Mouse (Mus musculus): ENCODE measurements around the gene Tdrkh. TPM values are rescaled to one million over a fixed set of nuclear protein-coding genes. Genes with fewer than 3 reads are reported as not detected.
A peak's percentile ranks its signal among the peaks of the same experiment; 100 is the strongest.

Tdrkh gene
- polyA plus RNA-seq, 1 experiment from 2014 or later = 8.5 TPM

DNA sequence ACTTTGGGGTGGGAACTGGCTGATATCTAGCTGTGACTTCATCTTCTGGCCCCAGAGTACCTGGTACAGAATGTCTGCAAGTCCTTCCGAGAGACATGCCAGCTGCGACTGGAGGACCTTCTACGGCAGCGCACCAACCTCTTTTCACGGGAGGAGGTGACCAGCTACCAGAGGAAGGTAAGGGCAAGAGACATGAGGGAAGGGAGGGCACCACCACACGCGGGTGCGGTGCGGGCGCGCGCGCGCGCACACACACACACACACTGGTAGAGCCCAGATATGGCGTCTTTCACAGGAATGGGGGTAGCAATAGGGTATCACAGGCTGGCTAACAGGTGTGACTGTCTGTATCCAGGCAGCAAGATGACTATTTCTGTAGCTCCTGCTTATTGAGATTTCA is 23.7 kb upstream of the Tdrkh start:
- no peaks in the 10 kb centered on the region for H3K4me1 ChIP-seq (replicated peaks)
- no peak overlapping the region for H3K27ac ChIP-seq (ENCODE audit: poor library complexity, severe bottlenecking)

DNA sequence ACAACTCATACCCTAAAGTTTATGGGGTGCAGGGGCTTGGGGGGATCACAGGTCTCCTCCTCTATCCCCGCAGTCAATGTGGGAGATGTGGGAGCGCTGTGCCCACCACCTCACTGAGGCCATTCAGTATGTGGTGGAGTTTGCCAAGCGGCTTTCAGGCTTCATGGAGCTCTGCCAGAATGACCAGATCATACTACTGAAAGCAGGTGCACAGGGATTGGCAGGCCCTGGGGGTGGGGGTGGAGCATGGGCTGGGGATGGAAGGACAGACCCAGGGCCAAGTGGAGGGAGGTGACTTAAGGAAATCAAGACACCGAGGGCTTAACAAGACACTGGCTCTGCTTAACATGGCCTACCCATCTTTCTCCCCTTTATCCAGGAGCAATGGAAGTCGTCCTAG is 22.1 kb upstream of the Tdrkh start:
- WGBS = 80% methylated on average over 5 of the region's 5 CpGs
- H3K4me1 ChIP-seq (replicated peaks) = no peaks in the 10 kb centered on the region
- H3K9me3 ChIP-seq (replicated peaks) = no peaks in the 10 kb centered on the region
- H3K4me2 ChIP-seq = no peak overlapping the region
- no peak overlapping the region for H3K4me3 ChIP-seq
- ATAC-seq (ENCODE audit: insufficient number of reproducible peaks, low FRiP score) = no peak
- H3K27me3 ChIP-seq (replicated peaks) = peaks cover 15% of the 10 kb centered on the region
- no peak overlapping the region for H3K27ac ChIP-seq (ENCODE audit: poor library complexity, severe bottlenecking)
- H3K9ac ChIP-seq = no peak overlapping the region
- no peaks in the 10 kb centered on the region for H3K36me3 ChIP-seq

More for the DNA sequence above, 23.7 kb upstream of the Tdrkh start:
- 93% methylated on average over 16 of the region's 16 CpGs for WGBS
- no peak for ATAC-seq (ENCODE audit: insufficient number of reproducible peaks, low FRiP score)
- H3K27me3 ChIP-seq (replicated peaks) = peaks cover 9% of the 10 kb centered on the region
- H3K4me2 ChIP-seq = no peak overlapping the region
- H3K9ac ChIP-seq = no peak overlapping the region
- no peaks in the 10 kb centered on the region for H3K36me3 ChIP-seq
- H3K4me3 ChIP-seq = no peak overlapping the region
- no peaks in the 10 kb centered on the region for H3K9me3 ChIP-seq (replicated peaks)

DNA sequence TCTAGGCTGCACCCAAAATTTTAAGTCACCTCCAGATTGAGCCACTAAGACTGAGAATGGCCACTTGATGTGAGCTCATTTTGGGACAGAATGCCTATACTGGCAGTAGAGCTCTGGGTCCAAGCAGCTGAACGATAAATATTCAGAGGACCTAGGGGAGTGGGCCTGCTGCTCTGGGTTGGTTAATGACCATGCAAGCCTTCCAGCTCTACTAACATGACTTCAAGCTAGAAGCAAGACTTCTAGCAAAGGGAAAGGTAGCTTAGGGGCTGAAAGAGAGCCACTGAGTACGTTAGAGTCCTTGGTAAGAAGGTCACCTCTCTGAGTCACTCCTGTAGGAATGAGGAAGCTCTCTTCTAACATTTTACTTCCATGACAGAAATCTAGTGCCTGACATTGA is 20.9 kb upstream of the Tdrkh start:
- H3K9me3 ChIP-seq (replicated peaks) = no peaks in the 10 kb centered on the region
- ATAC-seq (ENCODE audit: insufficient number of reproducible peaks, low FRiP score) = no peak
- H3K27me3 ChIP-seq (replicated peaks) = peaks cover 22% of the 10 kb centered on the region
- H3K4me2 ChIP-seq = no peak overlapping the region
- H3K4me1 ChIP-seq (replicated peaks) = no peaks in the 10 kb centered on the region
- WGBS = 75% methylated on average over 2 of the region's 2 CpGs
- H3K9ac ChIP-seq = no peak overlapping the region
- H3K36me3 ChIP-seq = no peaks in the 10 kb centered on the region
- no peak overlapping the region for H3K4me3 ChIP-seq
- no peak overlapping the region for H3K27ac ChIP-seq (ENCODE audit: poor library complexity, severe bottlenecking)

GRCm38 (mm10) chr3:94393049-94393448 is 20.0 kb upstream of the Tdrkh start:
- no peak overlapping the region for H3K4me3 ChIP-seq
- H3K27me3 ChIP-seq (replicated peaks) = peaks cover 29% of the 10 kb centered on the region
- no peak overlapping the region for H3K9ac ChIP-seq
- ATAC-seq (ENCODE audit: insufficient number of reproducible peaks, low FRiP score) = no peak
- no peaks in the 10 kb centered on the region for H3K36me3 ChIP-seq
- H3K9me3 ChIP-seq (replicated peaks) = no peaks in the 10 kb centered on the region
- no peak overlapping the region for H3K27ac ChIP-seq (ENCODE audit: poor library complexity, severe bottlenecking)
- WGBS = 59% methylated on average over 4 of the region's 4 CpGs
- H3K4me1 ChIP-seq (replicated peaks) = no peaks in the 10 kb centered on the region
- H3K4me2 ChIP-seq = no peak overlapping the region

- Histone ChIP-seq H3K4me1 (replicated peaks) (peaks cover 5% of the 10 kb centered on the region; the same call in 1 of the 2 replicates), H3K9me3 (replicated peaks) (no peaks in the 10 kb centered on the region), H3K9ac (no peak overlapping the region), H3K27me3 (replicated peaks) (peaks cover 54% of the 10 kb centered on the region), H3K4me2 (no peak overlapping the region), H3K4me3 (no peak overlapping the region), H3K36me3 (no peaks in the 10 kb centered on the region), H3K27ac (ENCODE audit: poor library complexity, severe bottlenecking) (no peak overlapping the region)
- 59% methylated on average over 1 of the region's 1 CpGs for WGBS
- no peak for ATAC-seq (ENCODE audit: insufficient number of reproducible peaks, low FRiP score)
Observed at GRCm38 (mm10) chr3:94396336-94396735, 16.7 kb upstream of the Tdrkh start.

DNA sequence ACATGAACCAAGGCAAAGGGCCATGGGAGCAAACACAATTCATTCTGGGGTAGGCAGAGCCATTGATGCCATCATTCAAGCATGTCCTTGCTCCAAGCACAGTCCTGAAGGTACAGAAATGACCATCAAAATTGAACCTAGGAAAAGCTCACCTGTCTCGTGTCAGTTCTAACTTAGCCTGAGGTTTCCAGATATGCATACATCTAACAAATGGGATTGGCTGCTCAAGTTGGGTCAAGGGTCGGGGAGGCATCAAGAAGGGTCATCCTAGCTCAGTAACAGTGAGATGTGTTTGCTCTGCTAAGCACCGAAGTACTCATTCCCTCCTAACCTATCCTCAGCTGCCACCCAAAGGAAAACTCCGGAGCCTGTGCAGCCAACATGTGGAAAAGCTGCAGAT is 16.2 kb upstream of the Tdrkh start:
- no peak overlapping the region for H3K27ac ChIP-seq (ENCODE audit: poor library complexity, severe bottlenecking)
- no peak overlapping the region for H3K4me2 ChIP-seq
- no peaks in the 10 kb centered on the region for H3K36me3 ChIP-seq
- H3K4me3 ChIP-seq = no peak overlapping the region
- ATAC-seq (ENCODE audit: insufficient number of reproducible peaks, low FRiP score) = no peak
- no peak overlapping the region for H3K9ac ChIP-seq
- peaks cover 59% of the 10 kb centered on the region for H3K27me3 ChIP-seq (replicated peaks)
- H3K4me1 ChIP-seq (replicated peaks) = peaks cover 5% of the 10 kb centered on the region; the same call in 1 of the 2 replicates
- H3K9me3 ChIP-seq (replicated peaks) = no peaks in the 10 kb centered on the region
- 68% methylated on average over 4 of the region's 4 CpGs for WGBS

GRCm38 (mm10) chr3:94398217-94398616 is 14.9 kb upstream of the Tdrkh start, which contains the start of gene Lingo4:
Lingo4 (plus strand) TSS chr3:94398517.
- Histone ChIP-seq H3K9ac (peak within 1 kb of the TSS; percentile 52; the same call in 1 of the 2 replicates), H3K36me3 (no peaks in the 10 kb centered on the region), H3K4me1 (replicated peaks) (peaks cover 5% of the 10 kb centered on the region; the same call in 1 of the 2 replicates), H3K27me3 (replicated peaks) (peaks cover 73% of the 10 kb centered on the region), H3K4me2 (peak within 1 kb of the TSS; percentile 66), H3K4me3 (peak within 1 kb of the TSS; percentile 34), H3K9me3 (replicated peaks) (no peaks in the 10 kb centered on the region), H3K27ac (ENCODE audit: poor library complexity, severe bottlenecking) (no peak within 1 kb of the TSS)
- no peak for ATAC-seq (ENCODE audit: insufficient number of reproducible peaks, low FRiP score)
- 61% methylated on average over 6 of the region's 6 CpGs for WGBS

GRCm38 (mm10) chr3:94398943-94399481 is 14.1 kb upstream of the Tdrkh start:
- Histone ChIP-seq H3K36me3 (no peaks in the 10 kb centered on the region), H3K4me3 (peak overlapping the region; percentile 34), H3K9me3 (replicated peaks) (no peaks in the 10 kb centered on the region), H3K4me2 (peak overlapping the region; percentile 66), H3K9ac (peak overlapping the region; percentile 52; the same call in 1 of the 2 replicates), H3K4me1 (replicated peaks) (peaks cover 5% of the 10 kb centered on the region; the same call in 1 of the 2 replicates), H3K27me3 (replicated peaks) (peaks cover 81% of the 10 kb centered on the region), H3K27ac (ENCODE audit: poor library complexity, severe bottlenecking) (no peak overlapping the region)
- ATAC-seq (ENCODE audit: insufficient number of reproducible peaks, low FRiP score) = no peak
- WGBS = 2% methylated on average over 20 of the region's 20 CpGs

DNA sequence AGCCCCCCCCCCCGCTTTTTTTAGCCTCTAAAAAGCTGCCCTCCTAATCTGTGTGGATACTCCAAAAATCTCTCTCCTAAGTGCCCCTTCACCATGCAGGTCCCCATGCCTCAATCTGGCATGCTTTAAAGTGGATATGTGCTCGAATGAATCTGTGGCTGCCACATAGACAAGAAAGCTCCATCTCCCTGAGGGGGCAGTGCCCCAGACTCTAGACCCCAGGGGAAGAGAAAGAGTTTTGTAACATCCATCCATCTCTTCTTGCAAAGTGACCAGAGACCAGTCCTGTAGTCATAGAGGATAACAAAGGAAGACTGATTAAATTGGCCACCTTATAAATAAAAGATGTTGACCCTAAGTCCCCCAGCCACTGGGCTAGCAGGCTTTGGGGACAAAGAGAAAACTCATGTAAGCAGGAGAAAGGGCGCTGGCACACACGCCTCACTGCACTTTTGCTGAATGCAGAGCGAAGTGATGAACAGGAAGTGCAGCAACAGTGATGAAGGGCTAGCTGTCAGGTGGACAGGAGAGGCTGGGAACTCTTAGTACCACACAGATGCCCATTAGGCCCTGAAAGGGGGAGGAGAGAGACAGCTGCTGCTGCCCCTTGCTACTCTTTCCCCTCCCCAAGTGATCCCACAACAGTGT is 13.3 kb upstream of the Tdrkh start:
- H3K4me3 ChIP-seq = no peak overlapping the region
- H3K36me3 ChIP-seq = no peaks in the 10 kb centered on the region
- no peak for ATAC-seq (ENCODE audit: insufficient number of reproducible peaks, low FRiP score)
- H3K27ac ChIP-seq (ENCODE audit: poor library complexity, severe bottlenecking) = no peak overlapping the region
- H3K4me2 ChIP-seq = peak overlapping the region; percentile 66
- peaks cover 5% of the 10 kb centered on the region; the same call in 1 of the 2 replicates for H3K4me1 ChIP-seq (replicated peaks)
- H3K27me3 ChIP-seq (replicated peaks) = peaks cover 87% of the 10 kb centered on the region
- no peak overlapping the region for H3K9ac ChIP-seq
- WGBS = 43% methylated on average over 5 of the region's 5 CpGs
- H3K9me3 ChIP-seq (replicated peaks) = no peaks in the 10 kb centered on the region

GRCm38 (mm10) chr3:94402451-94402850 is 10.6 kb upstream of the Tdrkh start:
- Histone ChIP-seq H3K36me3 (no peaks in the 10 kb centered on the region), H3K4me2 (no peak overlapping the region), H3K4me3 (no peak overlapping the region), H3K9ac (no peak overlapping the region), H3K27ac (ENCODE audit: poor library complexity, severe bottlenecking) (no peak overlapping the region), H3K27me3 (replicated peaks) (peaks cover 80% of the 10 kb centered on the region), H3K4me1 (replicated peaks) (peaks cover 5% of the 10 kb centered on the region; the same call in 1 of the 2 replicates), H3K9me3 (replicated peaks) (no peaks in the 10 kb centered on the region)
- WGBS = 43% methylated on average over 8 of the region's 8 CpGs
- ATAC-seq (ENCODE audit: insufficient number of reproducible peaks, low FRiP score) = no peak

- Histone ChIP-seq H3K36me3 (no peaks in the 10 kb centered on the region), H3K27me3 (replicated peaks) (peaks cover 61% of the 10 kb centered on the region), H3K9me3 (replicated peaks) (no peaks in the 10 kb centered on the region), H3K4me3 (no peak overlapping the region), H3K4me2 (no peak overlapping the region), H3K27ac (ENCODE audit: poor library complexity, severe bottlenecking) (no peak overlapping the region), H3K9ac (no peak overlapping the region), H3K4me1 (replicated peaks) (peaks cover under 1% of the 10 kb centered on the region; the same call in 1 of the 2 replicates)
- no peak for ATAC-seq (ENCODE audit: insufficient number of reproducible peaks, low FRiP score)
- WGBS = 21% methylated on average over 7 of the region's 7 CpGs
Observed at GRCm38 (mm10) chr3:94404366-94405054, 8.6 kb upstream of the Tdrkh start.
